Mouse (Mus musculus): ENCODE measurements around the gene Zcchc2.

Zcchc2 gene

GRCm38 (mm10) chr1:106013759-106014158 lies 23.6 kb downstream of the Zcchc2 start:
- Histone ChIP-seq H3K4me1 (replicated peaks; ENCODE audit: low read depth, low read length) (no peaks in the 10 kb centered on the region), H3K36me3 (ENCODE audit: insufficient read depth, low read length) (peaks cover 92% of the 10 kb centered on the region), H3K27me3 (ENCODE audit: insufficient read depth, low read length) (no peaks in the 10 kb centered on the region), H3K4me3 (replicated peaks; ENCODE audit: low read length) (no peak overlapping the region), H3K9me3 (ENCODE audit: low read length) (no peaks in the 10 kb centered on the region)
- TF ChIP-seq NANOG (IDR thresholded peaks at IDR 0.05; ENCODE audit: borderline replicate concordance, low read length) (no peak), CTCF (conservative IDR thresholded peaks at IDR 0.05; ENCODE audit: low read length) (no peak), POU5F1 (IDR thresholded peaks at IDR 0.05; ENCODE audit: borderline replicate concordance, low read length) (no peak)

- no peaks in the 10 kb centered on the region for H3K9me3 ChIP-seq (ENCODE audit: low read length)
- no peaks in the 10 kb centered on the region for H3K27me3 ChIP-seq (ENCODE audit: insufficient read depth, low read length)
- no peaks in the 10 kb centered on the region for H3K4me1 ChIP-seq (replicated peaks; ENCODE audit: low read depth, low read length)
- H3K4me3 ChIP-seq (replicated peaks; ENCODE audit: low read length) = no peak overlapping the region
- TF ChIP-seq NANOG (IDR thresholded peaks at IDR 0.05; ENCODE audit: borderline replicate concordance, low read length) (no peak), CTCF (conservative IDR thresholded peaks at IDR 0.05; ENCODE audit: low read length) (no peak)
- H3K36me3 ChIP-seq (ENCODE audit: insufficient read depth, low read length) = peaks cover 94% of the 10 kb centered on the region
These were observed 26.1 kb downstream of the Zcchc2 start for GRCm38 (mm10) chr1:106016262-106016661.

- Histone ChIP-seq H3K4me1 (replicated peaks; ENCODE audit: low read depth, low read length) (no peaks in the 10 kb centered on the region), H3K9me3 (ENCODE audit: low read length) (no peaks in the 10 kb centered on the region), H3K36me3 (ENCODE audit: insufficient read depth, low read length) (peaks cover 95% of the 10 kb centered on the region), H3K27me3 (ENCODE audit: insufficient read depth, low read length) (no peaks in the 10 kb centered on the region), H3K4me3 (replicated peaks; ENCODE audit: low read length) (no peak overlapping the region)
- TF ChIP-seq CTCF (conservative IDR thresholded peaks at IDR 0.05; ENCODE audit: low read length) = no peak
- no peak for TF ChIP-seq POU5F1 (IDR thresholded peaks at IDR 0.05; ENCODE audit: borderline replicate concordance, low read length)
- TF ChIP-seq NANOG (IDR thresholded peaks at IDR 0.05; ENCODE audit: borderline replicate concordance, low read length) = no peak
These were observed 29.6 kb downstream of the Zcchc2 start for GRCm38 (mm10) chr1:106019854-106020253.

GRCm38 (mm10) chr1:106022998-106023397 lies 32.8 kb downstream of the Zcchc2 start:
- TF ChIP-seq POU5F1 (IDR thresholded peaks at IDR 0.05; ENCODE audit: borderline replicate concordance, low read length) = no peak
- no peak for TF ChIP-seq CTCF (conservative IDR thresholded peaks at IDR 0.05; ENCODE audit: low read length)
- TF ChIP-seq NANOG (IDR thresholded peaks at IDR 0.05; ENCODE audit: borderline replicate concordance, low read length) = no peak
- Histone ChIP-seq H3K36me3 (ENCODE audit: insufficient read depth, low read length) (peaks cover 92% of the 10 kb centered on the region), H3K9me3 (ENCODE audit: low read length) (no peaks in the 10 kb centered on the region), H3K4me3 (replicated peaks; ENCODE audit: low read length) (no peak overlapping the region), H3K27me3 (ENCODE audit: insufficient read depth, low read length) (no peaks in the 10 kb centered on the region), H3K4me1 (replicated peaks; ENCODE audit: low read depth, low read length) (no peaks in the 10 kb centered on the region)

- Histone ChIP-seq H3K27me3 (ENCODE audit: insufficient read depth, low read length) (no peaks in the 10 kb centered on the region), H3K4me3 (replicated peaks; ENCODE audit: low read length) (no peak overlapping the region), H3K4me1 (replicated peaks; ENCODE audit: low read depth, low read length) (no peaks in the 10 kb centered on the region), H3K36me3 (ENCODE audit: insufficient read depth, low read length) (peaks cover 92% of the 10 kb centered on the region), H3K9me3 (ENCODE audit: low read length) (no peaks in the 10 kb centered on the region)
- TF ChIP-seq NANOG (IDR thresholded peaks at IDR 0.05; ENCODE audit: borderline replicate concordance, low read length) (no peak), POU5F1 (IDR thresholded peaks at IDR 0.05; ENCODE audit: borderline replicate concordance, low read length) (no peak), CTCF (conservative IDR thresholded peaks at IDR 0.05; ENCODE audit: low read length) (no peak)
These were observed 34.0 kb downstream of the Zcchc2 start for GRCm38 (mm10) chr1:106024254-106024653.

- peaks cover 4% of the 10 kb centered on the region; the same call in 1 of the 2 replicates for H3K4me1 ChIP-seq (replicated peaks; ENCODE audit: low read depth, low read length)
- H3K36me3 ChIP-seq (ENCODE audit: insufficient read depth, low read length) = peaks cover 92% of the 10 kb centered on the region
- TF ChIP-seq POU5F1 (IDR thresholded peaks at IDR 0.05; ENCODE audit: borderline replicate concordance, low read length) (no peak), NANOG (IDR thresholded peaks at IDR 0.05; ENCODE audit: borderline replicate concordance, low read length) (no peak), CTCF (conservative IDR thresholded peaks at IDR 0.05; ENCODE audit: low read length) (no peak)
These were observed 34.6 kb downstream of the Zcchc2 start for GRCm38 (mm10) chr1:106024778-106025177.

GRCm38 (mm10) chr1:106029769-106030168 lies 39.6 kb downstream of the Zcchc2 start:
- Histone ChIP-seq H3K4me3 (replicated peaks; ENCODE audit: low read length) (no peak overlapping the region), H3K36me3 (ENCODE audit: insufficient read depth, low read length) (peaks cover 91% of the 10 kb centered on the region), H3K27me3 (ENCODE audit: insufficient read depth, low read length) (no peaks in the 10 kb centered on the region), H3K4me1 (replicated peaks; ENCODE audit: low read depth, low read length) (peaks cover 15% of the 10 kb centered on the region), H3K9me3 (ENCODE audit: low read length) (no peaks in the 10 kb centered on the region)
- no peak for TF ChIP-seq CTCF (conservative IDR thresholded peaks at IDR 0.05; ENCODE audit: low read length)

More at GRCm38 (mm10) chr1:106024778-106025177, 34.6 kb downstream of the Zcchc2 start:
- H3K9me3 ChIP-seq (ENCODE audit: low read length) = no peaks in the 10 kb centered on the region
- no peak overlapping the region for H3K4me3 ChIP-seq (replicated peaks; ENCODE audit: low read length)
- H3K27me3 ChIP-seq (ENCODE audit: insufficient read depth, low read length) = no peaks in the 10 kb centered on the region

- H3K36me3 ChIP-seq (ENCODE audit: insufficient read depth, low read length) = peaks cover 91% of the 10 kb centered on the region
- TF ChIP-seq CTCF (conservative IDR thresholded peaks at IDR 0.05; ENCODE audit: low read length) (no peak), POU5F1 (IDR thresholded peaks at IDR 0.05; ENCODE audit: borderline replicate concordance, low read length) (no peak), NANOG (IDR thresholded peaks at IDR 0.05; ENCODE audit: borderline replicate concordance, low read length) (no peak)
- no peaks in the 10 kb centered on the region for H3K9me3 ChIP-seq (ENCODE audit: low read length)
- no peaks in the 10 kb centered on the region for H3K27me3 ChIP-seq (ENCODE audit: insufficient read depth, low read length)
- H3K4me1 ChIP-seq (replicated peaks; ENCODE audit: low read depth, low read length) = peaks cover 17% of the 10 kb centered on the region
- H3K4me3 ChIP-seq (replicated peaks; ENCODE audit: low read length) = no peak overlapping the region
These were observed 40.1 kb downstream of the Zcchc2 start for GRCm38 (mm10) chr1:106030331-106030730.

GRCm38 (mm10) chr1:106030886-106031285 lies 40.7 kb downstream of the Zcchc2 start:
- peaks cover 87% of the 10 kb centered on the region for H3K36me3 ChIP-seq (ENCODE audit: insufficient read depth, low read length)
- H3K9me3 ChIP-seq (ENCODE audit: low read length) = no peaks in the 10 kb centered on the region
- H3K4me3 ChIP-seq (replicated peaks; ENCODE audit: low read length) = no peak overlapping the region
- H3K4me1 ChIP-seq (replicated peaks; ENCODE audit: low read depth, low read length) = peaks cover 19% of the 10 kb centered on the region
- H3K27me3 ChIP-seq (ENCODE audit: insufficient read depth, low read length) = no peaks in the 10 kb centered on the region
- TF ChIP-seq CTCF (conservative IDR thresholded peaks at IDR 0.05; ENCODE audit: low read length) (no peak), NANOG (IDR thresholded peaks at IDR 0.05; ENCODE audit: borderline replicate concordance, low read length) (no peak), POU5F1 (IDR thresholded peaks at IDR 0.05; ENCODE audit: borderline replicate concordance, low read length) (no peak)
